Mouse (Mus musculus): ENCODE results near the gene Mrm1. TPM values are rescaled to one million over a fixed set of nuclear protein-coding genes. Genes with fewer than 3 reads are reported as not detected.

The Mrm1 gene
- total and polyA plus RNA-seq, 2 experiments from 2014 or later = 21.5 to 33.7 TPM

GRCm38 (mm10) chr11:84790383-84790782, 28.9 kb downstream of the Mrm1 start:
- no peaks in the 10 kb centered on the region for H3K9me3 ChIP-seq (replicated peaks; ENCODE audit: control insufficient read depth, low read length)
- no peak overlapping the region for H3K27ac ChIP-seq (ENCODE audit: low read depth)
- ATAC-seq (ENCODE audit: insufficient read depth, low read depth) (no peak), DNase-seq (ENCODE audit: low spot score) (no peak)
- H3K4me1 ChIP-seq (ENCODE audit: control insufficient read depth, insufficient read depth) = no peaks in the 10 kb centered on the region
- H3K4me3 ChIP-seq (ENCODE audit: low read depth, low read length) = no peak overlapping the region
- H3K27me3 ChIP-seq (ENCODE audit: control insufficient read depth, insufficient read depth, low read length) = 0 out of 2 replicates have a peak, but pooled peaks cover 8% of the 10 kb centered on the region
- no peak overlapping the region for H3K4me2 ChIP-seq (ENCODE audit: low read depth, low read length)
- 53% methylated on average over 6 of the region's 6 CpGs for WGBS
- TF ChIP-seq CTCF (IDR thresholded peaks at IDR 0.05; ENCODE audit: low read depth) (no peak), EP300 (IDR thresholded peaks at IDR 0.05; ENCODE audit: low read depth) (no peak)
- H3K36me3 ChIP-seq (replicated peaks; ENCODE audit: control insufficient read depth, insufficient read depth, low read length) = no peaks in the 10 kb centered on the region
- no peak overlapping the region for H3K9ac ChIP-seq (replicated peaks; ENCODE audit: low read depth, low read length)

GRCm38 (mm10) chr11:84780143-84780870, 39.0 kb downstream of the Mrm1 start:
- Histone ChIP-seq H3K4me3 (ENCODE audit: low read depth, low read length) (no peak overlapping the region), H3K9me3 (replicated peaks; ENCODE audit: control insufficient read depth, low read length) (no peaks in the 10 kb centered on the region), H3K9ac (replicated peaks; ENCODE audit: low read depth, low read length) (no peak overlapping the region), H3K4me2 (ENCODE audit: low read depth, low read length) (no peak overlapping the region), H3K27me3 (ENCODE audit: control insufficient read depth, insufficient read depth, low read length) (peaks cover 21% of the 10 kb centered on the region; the same call in 1 of the 2 replicates), H3K36me3 (replicated peaks; ENCODE audit: control insufficient read depth, insufficient read depth, low read length) (no peaks in the 10 kb centered on the region), H3K27ac (ENCODE audit: low read depth) (no peak overlapping the region), H3K4me1 (ENCODE audit: control insufficient read depth, insufficient read depth) (no peaks in the 10 kb centered on the region)
- no peak for ATAC-seq (ENCODE audit: insufficient read depth, low read depth)
- DNase-seq (ENCODE audit: low spot score) = no peak
- 6% methylated on average over 19 of the region's 19 CpGs for WGBS
- TF ChIP-seq EP300 (IDR thresholded peaks at IDR 0.05; ENCODE audit: low read depth) (no peak), CTCF (IDR thresholded peaks at IDR 0.05; ENCODE audit: low read depth) (no peak)

- 10% methylated on average over 4 of the region's 4 CpGs for whole genome bisulfite sequencing
- H3K4me1 ChIP-seq (ENCODE audit: control insufficient read depth, insufficient read depth) = no peaks in the 10 kb centered on the region
- peaks cover 14% of the 10 kb centered on the region; the same call in 1 of the 2 replicates for H3K27me3 ChIP-seq (ENCODE audit: control insufficient read depth, insufficient read depth, low read length)
- H3K9ac ChIP-seq (replicated peaks; ENCODE audit: low read depth, low read length) = no peak overlapping the region
- no peaks in the 10 kb centered on the region for H3K36me3 ChIP-seq (replicated peaks; ENCODE audit: control insufficient read depth, insufficient read depth, low read length)
- ATAC-seq (ENCODE audit: insufficient read depth, low read depth) = no peak
- no peak overlapping the region for H3K4me2 ChIP-seq (ENCODE audit: low read depth, low read length)
- no peak for DNase-seq (ENCODE audit: low spot score)
- H3K4me3 ChIP-seq (ENCODE audit: low read depth, low read length) = no peak overlapping the region
- no peaks in the 10 kb centered on the region for H3K9me3 ChIP-seq (replicated peaks; ENCODE audit: control insufficient read depth, low read length)
- H3K27ac ChIP-seq (ENCODE audit: low read depth) = no peak overlapping the region
- no peak for TF ChIP-seq CTCF (IDR thresholded peaks at IDR 0.05; ENCODE audit: low read depth)
- TF ChIP-seq EP300 (IDR thresholded peaks at IDR 0.05; ENCODE audit: low read depth) = no peak
Measured at GRCm38 (mm10) chr11:84775560-84775959, 43.8 kb downstream of the Mrm1 start.

GRCm38 (mm10) chr11:84774870-84775514, 44.3 kb downstream of the Mrm1 start:
- no peak overlapping the region for H3K27ac ChIP-seq (ENCODE audit: low read depth)
- no peaks in the 10 kb centered on the region for H3K4me1 ChIP-seq (ENCODE audit: control insufficient read depth, insufficient read depth)
- no peak overlapping the region for H3K4me3 ChIP-seq (ENCODE audit: low read depth, low read length)
- DNase-seq (ENCODE audit: low spot score) (no peak), ATAC-seq (ENCODE audit: insufficient read depth, low read depth) (no peak)
- H3K4me2 ChIP-seq (ENCODE audit: low read depth, low read length) = no peak overlapping the region
- H3K9ac ChIP-seq (replicated peaks; ENCODE audit: low read depth, low read length) = no peak overlapping the region
- H3K36me3 ChIP-seq (replicated peaks; ENCODE audit: control insufficient read depth, insufficient read depth, low read length) = no peaks in the 10 kb centered on the region
- H3K9me3 ChIP-seq (replicated peaks; ENCODE audit: control insufficient read depth, low read length) = no peaks in the 10 kb centered on the region
- H3K27me3 ChIP-seq (ENCODE audit: control insufficient read depth, insufficient read depth, low read length) = peaks cover 9% of the 10 kb centered on the region; the same call in 1 of the 2 replicates
- no peak for TF ChIP-seq CTCF (IDR thresholded peaks at IDR 0.05; ENCODE audit: low read depth)
- TF ChIP-seq EP300 (IDR thresholded peaks at IDR 0.05; ENCODE audit: low read depth) = no peak
- 72% methylated on average over 13 of the region's 13 CpGs for WGBS

GRCm38 (mm10) chr11:84767898-84768297, 51.4 kb downstream of the Mrm1 start:
- ATAC-seq (ENCODE audit: insufficient read depth, low read depth) (no peak), DNase-seq (ENCODE audit: low spot score) (no peak)
- Histone ChIP-seq H3K27ac (ENCODE audit: low read depth) (no peak overlapping the region), H3K9me3 (replicated peaks; ENCODE audit: control insufficient read depth, low read length) (no peaks in the 10 kb centered on the region), H3K4me1 (ENCODE audit: control insufficient read depth, insufficient read depth) (peaks cover 13% of the 10 kb centered on the region; the same call in 1 of the 2 replicates), H3K9ac (replicated peaks; ENCODE audit: low read depth, low read length) (no peak overlapping the region), H3K4me3 (ENCODE audit: low read depth, low read length) (no peak overlapping the region), H3K36me3 (replicated peaks; ENCODE audit: control insufficient read depth, insufficient read depth, low read length) (no peaks in the 10 kb centered on the region), H3K4me2 (ENCODE audit: low read depth, low read length) (no peak overlapping the region), H3K27me3 (ENCODE audit: control insufficient read depth, insufficient read depth, low read length) (0 out of 2 replicates have a peak, but pooled peaks cover 6% of the 10 kb centered on the region)
- no peak for TF ChIP-seq EP300 (IDR thresholded peaks at IDR 0.05; ENCODE audit: low read depth)
- TF ChIP-seq CTCF (IDR thresholded peaks at IDR 0.05; ENCODE audit: low read depth) = no peak
- 62% methylated on average over 6 of the region's 6 CpGs for WGBS

Data from heart, postnatal 0 days (tissue).